Mouse (Mus musculus) layer of hippocampus, adult 11-12 months (tissue): ENCODE results near the gene Lrrc1.

Experiments
- DNase-seq: peaks from one replicate; pipeline ENCODE4 v3.0.0; 2022; ENCODE audit warnings: low spot score

Gene Lrrc1

DNA sequence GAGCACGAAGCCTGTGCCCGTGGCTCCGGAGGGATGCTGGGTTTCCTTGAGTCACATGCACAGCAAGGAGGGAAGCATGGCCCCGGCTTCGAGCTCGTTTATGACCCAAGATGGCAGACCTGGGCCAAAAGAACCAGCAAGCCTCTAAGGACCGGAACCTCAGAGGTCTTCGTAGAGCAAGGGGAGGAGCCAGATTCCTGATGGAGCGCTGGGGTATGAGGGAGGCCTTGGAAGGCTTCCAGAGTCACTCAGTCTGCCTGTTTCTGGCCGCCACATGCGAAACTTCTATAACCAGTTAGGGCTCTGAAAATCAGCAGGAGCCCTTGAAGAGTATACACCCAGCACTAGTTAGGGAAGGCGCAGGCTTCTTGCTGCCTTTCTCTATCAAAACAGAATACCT, 159.1 kb downstream of the Lrrc1 start:
- DNase-seq = no peak

DNA sequence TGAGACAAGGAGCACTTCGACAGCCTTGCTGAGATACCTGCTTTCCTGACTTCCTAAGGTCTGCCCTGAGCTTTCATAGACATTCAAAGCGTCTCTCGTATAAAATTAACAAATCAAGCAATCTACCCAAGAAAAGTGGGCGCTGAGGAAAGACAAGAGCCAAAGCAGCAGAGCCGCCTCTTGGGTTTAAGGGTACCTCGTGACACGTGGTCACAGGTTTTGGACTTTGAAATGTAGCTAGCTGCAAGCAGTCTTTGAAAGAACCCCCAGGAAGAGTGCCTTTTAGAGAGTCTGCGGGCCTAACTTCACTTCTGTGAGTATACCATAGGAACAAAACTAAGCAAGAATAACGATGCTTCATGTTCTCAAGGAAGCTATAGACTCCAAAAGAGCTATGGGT, 160.0 kb downstream of the Lrrc1 start:
- DNase-seq = no peak

DNA sequence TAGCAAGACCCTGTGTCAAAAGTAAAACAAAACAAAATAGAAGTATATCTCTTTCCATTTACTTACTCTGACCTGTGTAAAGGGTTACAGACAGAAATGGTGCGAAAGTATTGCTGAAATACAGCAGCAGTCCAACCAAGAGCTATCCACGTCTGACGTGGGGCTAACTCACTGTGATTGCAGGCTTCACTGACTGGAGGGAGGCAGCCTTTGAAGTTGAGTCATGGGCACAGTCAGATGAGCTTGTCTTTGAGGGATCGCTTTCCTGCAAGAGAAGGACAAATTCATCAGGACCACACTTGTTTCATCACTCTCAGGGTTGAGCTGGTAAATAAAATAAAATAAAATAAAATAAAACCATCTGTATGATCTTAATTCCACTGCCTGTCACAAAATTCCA, 160.7 kb downstream of the Lrrc1 start:
- DNase-seq = no peak

DNA sequence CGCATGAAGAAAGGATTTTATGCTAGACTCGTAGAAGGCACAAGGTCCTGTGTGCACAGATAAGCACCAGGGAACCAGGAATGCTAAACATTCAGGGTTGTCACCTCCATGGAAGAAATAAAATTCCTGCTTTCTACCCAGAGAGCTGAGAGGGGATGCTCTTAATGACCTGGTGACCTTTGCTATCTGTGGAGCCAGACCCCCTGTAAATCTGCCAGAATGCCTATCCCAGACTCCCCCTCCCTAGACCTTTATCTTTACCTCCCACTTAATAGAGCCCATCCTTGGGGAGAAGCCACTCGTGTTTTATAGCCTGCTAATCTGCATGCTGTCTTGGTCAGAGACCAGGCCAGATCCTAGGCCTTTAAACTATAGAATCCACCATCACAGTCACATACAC, 162.2 kb downstream of the Lrrc1 start:
- DNase-seq = no peak

DNA sequence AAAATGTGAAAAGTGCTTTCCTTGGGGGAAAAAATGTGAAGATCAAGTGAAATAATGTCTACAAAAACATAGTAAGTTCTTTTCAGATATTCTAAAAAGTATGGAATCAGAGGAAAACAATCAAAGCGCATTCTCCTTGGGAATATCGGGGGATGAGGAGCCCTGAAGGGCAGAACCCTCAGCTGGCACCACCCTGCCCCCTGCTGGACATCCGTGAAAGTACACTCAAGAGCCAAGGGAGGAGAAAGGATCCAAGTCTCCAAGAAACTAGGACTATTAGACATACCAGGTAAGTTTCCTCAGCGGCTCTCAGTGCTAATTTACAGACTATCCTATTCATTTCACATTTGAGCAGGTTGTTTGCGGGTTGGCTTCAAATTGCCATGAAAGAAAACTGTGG, 163.1 kb downstream of the Lrrc1 start:
- DNase-seq = peak; percentile 73
